Mouse (Mus musculus): ENCODE data around the gene Jchain.

- TF ChIP-seq CTCF (IDR thresholded peaks at IDR 0.05): peak; percentile 42
- no peak for TF ChIP-seq POLR2A (IDR thresholded peaks at IDR 0.05; ENCODE audit: insufficient read depth, low read depth, low read length)
- no peak for TF ChIP-seq EP300 (IDR thresholded peaks at IDR 0.05; ENCODE audit: insufficient read depth, low read depth, low read length)
These were observed 37.7 kb upstream of the Jchain start for GRCm38 (mm10) chr5:88565148-88566033.
